ENCODE assay signal across 10 mouse cellular contexts in genomic region chr7:71379826-71380825, GRCm38 (mm10). TPM values are rescaled to one million over a fixed set of nuclear protein-coding genes. Genes with fewer than 3 reads are reported as not detected.
DNase-seq lines count a peak whose midpoint lies in the region; ATAC-seq and TF ChIP-seq lines count a peak whose summit lies in the region.
"Had no signal": no experiment of that assay in that cellular context is flagged by ENCODE, and none has a peak within 500 bp of the region (broad histone marks: within the 10 kb centered on the region; RNA-seq: fewer than 3 reads in every experiment).

No protein-coding gene starts in this region.

- 10% methylated on average over 18 of the region's 18 CpGs for WGBS in hindbrain, embryonic 10.5 days
- WGBS in hindbrain, embryonic 16.5 days = 22% methylated on average over 18 of the region's 18 CpGs
- 16% methylated on average over 18 of the region's 18 CpGs for WGBS in neural tube, embryonic 12.5 days
- 23% methylated on average over 18 of the region's 18 CpGs for WGBS in heart, postnatal 0 days
- 19% methylated on average over 18 of the region's 18 CpGs for WGBS in stomach, embryonic 16.5 days

- H3K36me3 ChIP-seq in hindbrain, embryonic 10.5 days = no peaks in the 10 kb centered on the region
- H3K36me3 ChIP-seq in hindbrain, embryonic 16.5 days (ENCODE audit: control insufficient read depth, insufficient read depth, low read length) = no peaks in the 10 kb centered on the region
- no peaks in the 10 kb centered on the region for H3K36me3 ChIP-seq in neural tube, embryonic 12.5 days
- H3K36me3 ChIP-seq in heart, postnatal 0 days (replicated peaks; ENCODE audit: control insufficient read depth, insufficient read depth, low read length) = no peaks in the 10 kb centered on the region
- H3K36me3 ChIP-seq in stomach, embryonic 16.5 days (ENCODE audit: control insufficient read depth, insufficient read depth, low read length) = no peaks in the 10 kb centered on the region

- peaks cover 16% of the 10 kb centered on the region for H3K27me3 ChIP-seq in hindbrain, embryonic 10.5 days (ENCODE audit: insufficient read depth, poor library complexity, severe bottlenecking)
- H3K27me3 ChIP-seq in hindbrain, embryonic 16.5 days (replicated peaks; ENCODE audit: control insufficient read depth, insufficient read depth, low read length) = no peaks in the 10 kb centered on the region
- no peaks in the 10 kb centered on the region for H3K27me3 ChIP-seq in neural tube, embryonic 12.5 days (replicated peaks)
- H3K27me3 ChIP-seq in heart, postnatal 0 days (ENCODE audit: control insufficient read depth, insufficient read depth, low read length) = no peaks in the 10 kb centered on the region
- no peaks in the 10 kb centered on the region for H3K27me3 ChIP-seq in stomach, embryonic 16.5 days (ENCODE audit: control insufficient read depth, insufficient read depth, low read length)

- H3K4me1 ChIP-seq in hindbrain, embryonic 10.5 days (replicated peaks) = peaks cover 78% of the 10 kb centered on the region
- peaks cover 2% of the 10 kb centered on the region for H3K4me1 ChIP-seq in hindbrain, embryonic 16.5 days (ENCODE audit: control insufficient read depth, insufficient read depth, low read depth, low read length)
- H3K4me1 ChIP-seq in neural tube, embryonic 12.5 days = peaks cover 40% of the 10 kb centered on the region
- peaks cover 15% of the 10 kb centered on the region for H3K4me1 ChIP-seq in heart, postnatal 0 days (ENCODE audit: control insufficient read depth, insufficient read depth)
- H3K4me1 ChIP-seq in stomach, embryonic 16.5 days (ENCODE audit: control insufficient read depth, insufficient read depth, low read length) = peaks cover 25% of the 10 kb centered on the region

- ATAC-seq in hindbrain, embryonic 16.5 days = no peak
- no peak for ATAC-seq in neural tube, embryonic 12.5 days (ENCODE audit: low FRiP score, low read depth)
- no peak for ATAC-seq in heart, postnatal 0 days (ENCODE audit: insufficient read depth, low read depth)
- ATAC-seq in stomach, embryonic 16.5 days (ENCODE audit: insufficient read depth, low FRiP score) = no peak

- H3K9ac ChIP-seq in hindbrain, embryonic 16.5 days (ENCODE audit: low read depth, low read length) = no peak overlapping the region
- no peak overlapping the region for H3K9ac ChIP-seq in neural tube, embryonic 12.5 days
- H3K9ac ChIP-seq in heart, postnatal 0 days (replicated peaks; ENCODE audit: low read depth, low read length) = no peak overlapping the region
- H3K9ac ChIP-seq in stomach, embryonic 16.5 days (ENCODE audit: low read length) = peak overlapping the region; percentile 51; the same call in 1 of the 2 replicates

- H3K4me3 ChIP-seq in hindbrain, embryonic 10.5 days = 0 out of 2 replicates have a peak overlapping the region, but pooled peaks have one; percentile 2
- H3K4me3 ChIP-seq in hindbrain, embryonic 16.5 days (ENCODE audit: low read length) = no peak overlapping the region
- no peak overlapping the region for H3K4me3 ChIP-seq in neural tube, embryonic 12.5 days
- no peak overlapping the region for H3K4me3 ChIP-seq in heart, postnatal 0 days (ENCODE audit: low read depth, low read length)
- no peak overlapping the region for H3K4me3 ChIP-seq in stomach, embryonic 16.5 days (replicated peaks; ENCODE audit: low read length)

- H3K4me2 ChIP-seq in hindbrain, embryonic 16.5 days (ENCODE audit: low read length) = no peak overlapping the region
- peak overlapping the region; percentile 20; the same call in 1 of the 2 replicates for H3K4me2 ChIP-seq in neural tube, embryonic 12.5 days (replicated peaks)
- no peak overlapping the region for H3K4me2 ChIP-seq in heart, postnatal 0 days (ENCODE audit: low read depth, low read length)
- H3K4me2 ChIP-seq in stomach, embryonic 16.5 days (ENCODE audit: low read depth, low read length) = peak overlapping the region; percentile 10

- TF ChIP-seq EP300 in heart, postnatal 0 days (IDR thresholded peaks at IDR 0.05; ENCODE audit: low read depth) = no peak

- H3K9me3 ChIP-seq in hindbrain, embryonic 10.5 days = no peaks in the 10 kb centered on the region
- H3K9me3 ChIP-seq in hindbrain, embryonic 16.5 days (ENCODE audit: control insufficient read depth, low read length) = no peaks in the 10 kb centered on the region
- H3K9me3 ChIP-seq in neural tube, embryonic 12.5 days = no peaks in the 10 kb centered on the region
- no peaks in the 10 kb centered on the region for H3K9me3 ChIP-seq in heart, postnatal 0 days (replicated peaks; ENCODE audit: control insufficient read depth, low read length)
- H3K9me3 ChIP-seq in stomach, embryonic 16.5 days (replicated peaks; ENCODE audit: control insufficient read depth, low read length) = no peaks in the 10 kb centered on the region

- TF ChIP-seq CTCF in heart, postnatal 0 days (IDR thresholded peaks at IDR 0.05; ENCODE audit: low read depth) = no peak

- peak overlapping the region; percentile 92 for H3K27ac ChIP-seq in hindbrain, embryonic 10.5 days
- no peak overlapping the region for H3K27ac ChIP-seq in hindbrain, embryonic 16.5 days (ENCODE audit: low read depth, low read length)
- no peak overlapping the region for H3K27ac ChIP-seq in neural tube, embryonic 12.5 days
- H3K27ac ChIP-seq in heart, postnatal 0 days (ENCODE audit: low read depth) = 0 out of 2 replicates have a peak overlapping the region, but pooled peaks have one; percentile 22
- peak overlapping the region; percentile 62 for H3K27ac ChIP-seq in stomach, embryonic 16.5 days (ENCODE audit: low read length)

- DNase-seq in hindbrain, embryonic 10.5 days (ENCODE audit: low spot score) = peak; percentile 49
- no peak for DNase-seq in neural tube, embryonic 10.5 days (ENCODE audit: extremely low spot score, low spot score)
- DNase-seq in heart, postnatal 0 days (ENCODE audit: low spot score) = no peak
- DNase-seq in cerebellum, adult 18-20 months = no peak
- no peak for DNase-seq in cerebellum, postnatal 4 days (ENCODE audit: low spot score in 2 of 2)
- DNase-seq: thymus, adult 2 months had no signal

RNA-seq across cellular contexts. Expression of gene Gm10295, which starts 28.8 kb away (rescaled TPM):
- 0.05 TPM in 1 of 2 replicates, not detected in the other for polyA plus RNA-seq in hindbrain, embryonic 10.5 days (2016; fragmentation: Nextera tagmentation; extraction: Ambion mirVana)
- polyA plus RNA-seq in hindbrain, embryonic 16.5 days (2015; fragmentation: Nextera tagmentation; extraction: Ambion mirVana) = not detected in 2 replicates
- not detected in 2 replicates for polyA plus RNA-seq in neural tube, embryonic 12.5 days (2016; fragmentation: Nextera tagmentation; extraction: Ambion mirVana)
- not detected in 2 replicates for total RNA-seq in heart, postnatal 0 days (2014; rRNA removed; ENCODE audit: low replicate concordance)
- polyA plus RNA-seq in heart, postnatal 0 days (2015; fragmentation: Nextera tagmentation; extraction: Ambion mirVana) = not detected in 2 replicates
- not detected in 2 replicates for polyA plus RNA-seq in stomach, embryonic 16.5 days (2015; fragmentation: Nextera tagmentation; extraction: Ambion mirVana)
- total RNA-seq: gastrocnemius, adult 8-10 months had no signal
- polyA plus RNA-seq: thymus, adult 2 months had no signal

Comparison
In these comparisons a context has a peak if more than half of its experiments do, and no peak if none do; other contexts are left out.
1. H3K27ac ChIP-seq: peak in hindbrain, embryonic 10.5 days (single experiment), heart, postnatal 0 days (single experiment) and stomach, embryonic 16.5 days (single experiment); none in hindbrain, embryonic 16.5 days (single experiment) and neural tube, embryonic 12.5 days (single experiment).
2. H3K4me2 ChIP-seq: peak in neural tube, embryonic 12.5 days (single experiment) and stomach, embryonic 16.5 days (single experiment); none in hindbrain, embryonic 16.5 days (single experiment) and heart, postnatal 0 days (single experiment).